Mouse (Mus musculus): Measurements from ENCODE around the gene Acad11.

DNA sequence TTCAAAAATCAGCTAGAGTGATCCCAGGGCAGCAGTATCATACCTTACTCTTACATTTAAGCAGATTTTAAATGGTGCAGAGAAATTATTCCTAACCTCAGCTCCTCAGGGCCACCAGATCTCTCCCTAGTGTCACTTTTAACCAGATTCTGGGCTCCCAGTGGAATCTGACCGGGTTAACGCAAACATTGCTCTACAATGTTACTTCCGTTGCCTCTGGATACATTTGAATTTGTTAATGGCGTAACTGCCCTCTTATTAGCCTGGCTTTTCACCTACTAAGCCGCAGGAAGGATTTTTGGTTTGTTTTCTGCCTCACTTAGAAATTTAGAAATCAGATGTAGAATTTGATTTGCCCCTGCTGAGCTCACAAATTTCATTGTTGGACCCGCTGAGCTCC, 28.5 kb upstream of the Acad11 start:
- TF ChIP-seq CTCF (IDR thresholded peaks at IDR 0.05; ENCODE audit: control insufficient read depth, insufficient read depth, insufficient replicate concordance, low read depth, low read length): no peak
- no peak for TF ChIP-seq POLR2A (IDR thresholded peaks at IDR 0.05; ENCODE audit: control insufficient read depth, low read depth, low read length)
